Mouse (Mus musculus): ENCODE data around the gene Olfr1281. TPM values are rescaled to one million over a fixed set of nuclear protein-coding genes. Genes with fewer than 3 reads are reported as not detected.
"Not testable (repeated sequence)": the region's sequence is repeated elsewhere in the genome, so short reads cannot be mapped to it uniquely, and the experiment has no call there.

Gene Olfr1281
- not detected in 2 replicates for polyA plus RNA-seq (2015; fragmentation: Nextera tagmentation; extraction: Ambion mirVana)

DNA sequence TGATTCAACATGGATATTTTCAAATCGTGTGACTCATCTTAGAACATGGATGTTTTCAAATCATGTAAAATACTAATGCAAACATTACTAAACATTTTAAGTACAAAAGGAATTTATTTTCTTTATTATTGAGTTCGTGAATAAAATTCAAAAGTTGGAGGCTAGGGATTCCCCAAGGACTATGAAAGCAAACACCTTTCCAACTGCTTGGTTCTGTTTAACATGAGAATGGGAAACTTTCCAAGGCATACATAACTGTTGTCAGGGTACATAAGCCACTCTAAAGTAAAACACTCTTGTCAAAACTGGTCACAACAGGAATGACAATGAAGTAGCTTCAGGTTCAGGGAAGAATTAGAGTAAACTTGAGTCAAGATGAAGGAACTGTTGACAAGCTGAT lies at the start of gene Olfr1281:
Gene Olfr1281, plus strand, starts transcription at position 301 of the 400 bp plus-strand sequence.
- ATAC-seq: no peak
- Histone ChIP-seq H3K4me2 (ENCODE audit: low read length) (no peak within 1 kb of the TSS), H3K27ac (ENCODE audit: low read length) (no peak within 1 kb of the TSS), H3K36me3 (ENCODE audit: control insufficient read depth, insufficient read depth) (no peaks in the 10 kb centered on the region), H3K9ac (replicated peaks; ENCODE audit: low read depth, low read length) (no peak within 1 kb of the TSS), H3K4me3 (replicated peaks; ENCODE audit: low read length) (no peak within 1 kb of the TSS), H3K9me3 (ENCODE audit: control insufficient read depth, low read length) (no peaks in the 10 kb centered on the region), H3K4me1 (replicated peaks; ENCODE audit: control insufficient read depth, insufficient read depth, low read length) (no peaks in the 10 kb centered on the region), H3K27me3 (replicated peaks; ENCODE audit: control insufficient read depth, insufficient read depth, low read length) (no peaks in the 10 kb centered on the region)
- WGBS: 76% methylated on average over 2 of the region's 2 CpGs

DNA sequence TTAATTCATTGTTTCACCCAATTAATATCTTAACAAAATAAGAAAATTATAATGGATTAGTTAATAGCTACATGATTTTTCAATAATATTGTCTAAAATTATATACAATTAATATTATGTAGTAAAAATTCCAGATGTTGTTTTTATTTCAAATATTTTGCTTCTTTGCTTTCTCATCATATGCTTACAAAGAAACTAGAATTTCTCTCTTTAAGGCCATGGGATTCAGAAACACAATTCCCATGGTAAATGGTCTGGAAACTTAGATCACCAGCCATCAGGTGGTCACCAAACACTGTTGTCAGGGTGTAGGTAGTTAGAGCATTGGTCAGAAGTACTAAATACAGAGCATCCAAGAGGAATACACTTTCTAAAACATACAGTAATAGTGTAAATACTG lies 36.5 kb upstream of the Olfr1281 start, which contains the start of gene Olfr1278:
Gene Olfr1278, plus strand, starts transcription at position 301 of the 400 bp plus-strand sequence.
- H3K36me3 ChIP-seq (ENCODE audit: control insufficient read depth, insufficient read depth): no peaks in the 10 kb centered on the region
- H3K4me3 ChIP-seq (replicated peaks; ENCODE audit: low read length): no peak within 1 kb of the TSS
- no peaks in the 10 kb centered on the region for H3K9me3 ChIP-seq (ENCODE audit: control insufficient read depth, low read length)
- no peaks in the 10 kb centered on the region for H3K27me3 ChIP-seq (replicated peaks; ENCODE audit: control insufficient read depth, insufficient read depth, low read length)
- no peak for ATAC-seq
- H3K9ac ChIP-seq (replicated peaks; ENCODE audit: low read depth, low read length): no peak within 1 kb of the TSS
- no peak within 1 kb of the TSS for H3K27ac ChIP-seq (ENCODE audit: low read length)
- H3K4me1 ChIP-seq (replicated peaks; ENCODE audit: control insufficient read depth, insufficient read depth, low read length): no peaks in the 10 kb centered on the region
- H3K4me2 ChIP-seq (ENCODE audit: low read length): no peak within 1 kb of the TSS

- H3K36me3 ChIP-seq (ENCODE audit: control insufficient read depth, insufficient read depth): no peaks in the 10 kb centered on the region
- H3K27me3 ChIP-seq (replicated peaks; ENCODE audit: control insufficient read depth, insufficient read depth, low read length): no peaks in the 10 kb centered on the region
- H3K27ac ChIP-seq (ENCODE audit: low read length): no peak overlapping the region
- no peaks in the 10 kb centered on the region for H3K4me1 ChIP-seq (replicated peaks; ENCODE audit: control insufficient read depth, insufficient read depth, low read length)
- no peak overlapping the region for H3K4me2 ChIP-seq (ENCODE audit: low read length)
- H3K4me3 ChIP-seq (replicated peaks; ENCODE audit: low read length): no peak overlapping the region
- no peak for ATAC-seq
- H3K9me3 ChIP-seq (ENCODE audit: control insufficient read depth, low read length): no peaks in the 10 kb centered on the region
- no peak overlapping the region for H3K9ac ChIP-seq (replicated peaks; ENCODE audit: low read depth, low read length)
Observed at GRCm38 (mm10) chr2:111298541-111298940, 27.8 kb upstream of the Olfr1281 start.

DNA sequence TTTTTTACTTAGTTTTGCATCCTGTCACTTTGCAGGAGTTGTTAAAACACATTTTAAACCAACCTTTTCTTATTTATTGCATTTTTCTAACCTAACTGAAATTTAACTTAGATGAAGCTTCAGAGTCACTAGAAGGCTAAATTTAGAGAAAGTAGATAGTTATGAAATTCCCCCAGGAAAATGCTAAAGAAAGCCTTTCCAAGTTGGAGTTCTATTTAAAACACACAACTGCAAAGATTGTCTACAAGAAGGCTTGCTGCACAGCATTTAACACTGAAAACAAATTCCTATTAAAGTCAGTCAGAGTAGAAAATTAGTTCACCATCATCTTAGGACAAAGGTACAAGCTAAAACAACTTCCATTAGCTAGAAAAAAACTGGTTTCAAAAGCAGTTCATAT lies 25.9 kb upstream of the Olfr1281 start, which contains the start of gene Olfr1279:
Gene Olfr1279, plus strand, starts transcription at position 262 of the 400 bp plus-strand sequence.
- Histone ChIP-seq H3K4me3 (replicated peaks; ENCODE audit: low read length) (no peak within 1 kb of the TSS), H3K27me3 (replicated peaks; ENCODE audit: control insufficient read depth, insufficient read depth, low read length) (no peaks in the 10 kb centered on the region), H3K9me3 (ENCODE audit: control insufficient read depth, low read length) (no peaks in the 10 kb centered on the region), H3K27ac (ENCODE audit: low read length) (no peak within 1 kb of the TSS), H3K36me3 (ENCODE audit: control insufficient read depth, insufficient read depth) (no peaks in the 10 kb centered on the region), H3K4me2 (ENCODE audit: low read length) (no peak within 1 kb of the TSS), H3K9ac (replicated peaks; ENCODE audit: low read depth, low read length) (no peak within 1 kb of the TSS), H3K4me1 (replicated peaks; ENCODE audit: control insufficient read depth, insufficient read depth, low read length) (no peaks in the 10 kb centered on the region)
- no peak for ATAC-seq

DNA sequence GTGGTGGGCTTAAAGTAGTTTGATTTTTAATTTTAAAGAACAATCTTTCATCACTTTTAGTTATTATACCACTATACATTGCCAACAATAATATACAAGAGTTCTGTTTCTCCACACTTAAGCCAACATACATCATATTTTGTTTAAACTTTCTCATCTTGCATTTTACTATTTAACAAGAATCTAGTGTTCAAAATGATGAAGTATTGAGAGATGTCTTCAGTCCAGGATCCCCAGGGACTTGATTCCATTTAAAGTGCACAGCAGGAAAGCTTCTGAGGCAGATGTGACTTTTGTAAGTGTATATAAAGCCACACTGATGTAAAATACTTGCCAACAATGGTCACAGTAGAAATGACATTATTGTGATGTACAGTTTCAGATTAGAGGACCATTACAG lies 12.6 kb upstream of the Olfr1281 start, which contains the start of gene Olfr1280:
Gene Olfr1280, plus strand, starts transcription at position 301 of the 400 bp plus-strand sequence.
- no peak for ATAC-seq
- Histone ChIP-seq H3K4me1 (replicated peaks; ENCODE audit: control insufficient read depth, insufficient read depth, low read length) (no peaks in the 10 kb centered on the region), H3K27ac (ENCODE audit: low read length) (no peak within 1 kb of the TSS), H3K9me3 (ENCODE audit: control insufficient read depth, low read length) (no peaks in the 10 kb centered on the region), H3K9ac (replicated peaks; ENCODE audit: low read depth, low read length) (no peak within 1 kb of the TSS), H3K27me3 (replicated peaks; ENCODE audit: control insufficient read depth, insufficient read depth, low read length) (no peaks in the 10 kb centered on the region), H3K36me3 (ENCODE audit: control insufficient read depth, insufficient read depth) (no peaks in the 10 kb centered on the region), H3K4me2 (ENCODE audit: low read length) (no peak within 1 kb of the TSS), H3K4me3 (replicated peaks; ENCODE audit: low read length) (no peak within 1 kb of the TSS)

- not testable (repeated sequence) for H3K36me3 ChIP-seq (ENCODE audit: control insufficient read depth, insufficient read depth); H3K9me3 ChIP-seq (ENCODE audit: control insufficient read depth, low read length); H3K27me3 ChIP-seq (replicated peaks; ENCODE audit: control insufficient read depth, insufficient read depth, low read length); H3K27ac ChIP-seq (ENCODE audit: low read length); H3K9ac ChIP-seq (replicated peaks; ENCODE audit: low read depth, low read length); H3K4me2 ChIP-seq (ENCODE audit: low read length); H3K4me1 ChIP-seq (replicated peaks; ENCODE audit: control insufficient read depth, insufficient read depth, low read length); ATAC-seq; H3K4me3 ChIP-seq (replicated peaks; ENCODE audit: low read length)
- 89% methylated on average over 5 of the region's 5 CpGs for WGBS
Observed at GRCm38 (mm10) chr2:111333721-111334120, 7.4 kb downstream of the Olfr1281 start.

DNA sequence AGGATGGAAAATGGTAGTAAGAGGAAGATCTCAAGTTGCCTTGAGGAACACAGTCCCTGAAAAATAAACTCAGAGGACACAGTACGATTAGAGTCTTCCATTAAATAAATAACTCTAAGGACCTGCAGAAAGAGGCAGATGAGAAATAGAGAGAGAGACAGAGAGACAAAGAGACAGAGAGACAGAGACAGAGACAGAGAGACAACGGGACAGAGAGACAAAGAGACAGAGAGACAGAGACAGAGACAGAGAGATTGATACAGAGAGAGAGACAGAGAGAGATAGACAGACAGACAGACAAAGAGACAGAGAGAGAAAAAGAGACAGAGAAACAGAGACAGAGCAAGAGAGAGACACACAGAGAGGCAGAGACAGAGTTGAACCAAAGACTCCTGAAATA lies 9.7 kb downstream of the Olfr1281 start, which contains the start of gene Olfr1282:
Gene Olfr1282, minus strand, starts transcription at position 101 of the 400 bp plus-strand sequence.
- Histone ChIP-seq H3K9me3 (ENCODE audit: control insufficient read depth, low read length) (no peaks in the 10 kb centered on the region), H3K4me1 (replicated peaks; ENCODE audit: control insufficient read depth, insufficient read depth, low read length) (no peaks in the 10 kb centered on the region), H3K36me3 (ENCODE audit: control insufficient read depth, insufficient read depth) (no peaks in the 10 kb centered on the region), H3K4me3 (replicated peaks; ENCODE audit: low read length) (no peak within 1 kb of the TSS), H3K27me3 (replicated peaks; ENCODE audit: control insufficient read depth, insufficient read depth, low read length) (no peaks in the 10 kb centered on the region), H3K9ac (replicated peaks; ENCODE audit: low read depth, low read length) (no peak within 1 kb of the TSS), H3K4me2 (ENCODE audit: low read length) (no peak within 1 kb of the TSS), H3K27ac (ENCODE audit: low read length) (no peak within 1 kb of the TSS)
- ATAC-seq: no peak
- WGBS: 81% methylated on average over 2 of the region's 2 CpGs

GRCm38 (mm10) chr2:111366490-111366889 lies 40.2 kb downstream of the Olfr1281 start, which contains the start of gene Olfr1283:
Olfr1283 (plus strand) TSS chr2:111366790.
- no peak within 1 kb of the TSS for H3K4me2 ChIP-seq (ENCODE audit: low read length)
- no peaks in the 10 kb centered on the region for H3K4me1 ChIP-seq (replicated peaks; ENCODE audit: control insufficient read depth, insufficient read depth, low read length)
- ATAC-seq: no peak
- H3K9ac ChIP-seq (replicated peaks; ENCODE audit: low read depth, low read length): no peak within 1 kb of the TSS
- 82% methylated on average over 2 of the region's 2 CpGs for WGBS
- no peaks in the 10 kb centered on the region for H3K36me3 ChIP-seq (ENCODE audit: control insufficient read depth, insufficient read depth)
- no peaks in the 10 kb centered on the region for H3K9me3 ChIP-seq (ENCODE audit: control insufficient read depth, low read length)
- H3K4me3 ChIP-seq (replicated peaks; ENCODE audit: low read length): no peak within 1 kb of the TSS
- H3K27ac ChIP-seq (ENCODE audit: low read length): no peak within 1 kb of the TSS
- H3K27me3 ChIP-seq (replicated peaks; ENCODE audit: control insufficient read depth, insufficient read depth, low read length): no peaks in the 10 kb centered on the region

GRCm38 (mm10) chr2:111375222-111375621 lies 48.9 kb downstream of the Olfr1281 start, which contains the start of gene Olfr1284:
Olfr1284 (plus strand) TSS chr2:111375522.
- Histone ChIP-seq H3K9me3 (ENCODE audit: control insufficient read depth, low read length) (no peaks in the 10 kb centered on the region), H3K4me1 (replicated peaks; ENCODE audit: control insufficient read depth, insufficient read depth, low read length) (no peaks in the 10 kb centered on the region), H3K9ac (replicated peaks; ENCODE audit: low read depth, low read length) (no peak within 1 kb of the TSS), H3K36me3 (ENCODE audit: control insufficient read depth, insufficient read depth) (no peaks in the 10 kb centered on the region), H3K27me3 (replicated peaks; ENCODE audit: control insufficient read depth, insufficient read depth, low read length) (no peaks in the 10 kb centered on the region), H3K27ac (ENCODE audit: low read length) (no peak within 1 kb of the TSS), H3K4me3 (replicated peaks; ENCODE audit: low read length) (no peak within 1 kb of the TSS), H3K4me2 (ENCODE audit: low read length) (no peak within 1 kb of the TSS)
- no peak for ATAC-seq
- WGBS: 83% methylated on average over 1 of the region's 1 CpGs

Measured in forebrain, embryonic 16.5 days (tissue).